Mouse (Mus musculus) hindbrain, embryonic 13.5 days (tissue): ENCODE results near the gene Nxf7. TPM values are rescaled to one million over a fixed set of nuclear protein-coding genes. Genes with fewer than 3 reads are reported as not detected.
"Not testable (repeated sequence)": the region's sequence is repeated elsewhere in the genome, so short reads cannot be mapped to it uniquely, and the experiment has no call there.

Experiments
- ATAC-seq: fragments of 200-750 bp; cut with Nextera tagmentation; 2 replicates; pipeline ENCODE4 v1.8.0; 2017; ENCODE audit warnings: moderate TSS enrichment; ENCODE audit not compliant: low FRiP score
- H3K27ac ChIP-seq: fragments of 300-500 bp; sonication (generic); 2 replicates; pipeline ENCODE4 v1.5.1; 2015; ENCODE audit warnings: inconsistent platforms, mild to moderate bottlenecking, moderate library complexity
- H3K27me3 ChIP-seq: fragments of 300-500 bp; sonication (generic); 2 replicates; pipeline ENCODE4 v1.6.1; 2015; ENCODE audit warnings: mild to moderate bottlenecking, inconsistent platforms
- H3K36me3 ChIP-seq: fragments of 300-500 bp; sonication (generic); 2 replicates; pipeline ENCODE4 v1.6.1; 2015; ENCODE audit warnings: mild to moderate bottlenecking, inconsistent platforms
- H3K4me1 ChIP-seq: fragments of 300-500 bp; sonication (generic); replicated peaks from 2 replicates; pipeline ENCODE4 v1.6.1; 2015; ENCODE audit warnings: inconsistent platforms
- H3K4me2 ChIP-seq: fragments of 300-500 bp; sonication (generic); 2 replicates; pipeline ENCODE4 v1.6.1; 2015; ENCODE audit warnings: inconsistent platforms, mild to moderate bottlenecking, moderate library complexity
- H3K4me3 ChIP-seq: fragments of 300-500 bp; sonication (generic); 2 replicates; pipeline ENCODE4 v1.5.1; 2015; ENCODE audit warnings: mild to moderate bottlenecking, inconsistent platforms
- H3K9ac ChIP-seq: fragments of 300-500 bp; sonication (generic); 2 replicates; pipeline ENCODE4 v1.6.1; 2015; ENCODE audit warnings: mild to moderate bottlenecking, inconsistent platforms
- H3K9me3 ChIP-seq: fragments of 300-500 bp; sonication (generic); 2 replicates; pipeline ENCODE4 v1.6.1; 2016; ENCODE audit warnings: inconsistent platforms
- WGBS: fragments of 180-500 bp; shearing (Covaris S2); methylation state at CpG from one replicate; pipeline ENCODE4 v1.1.7; 2015; 5-methylcytosine and 5-hydroxymethylcytosine counted together
- polyA plus RNA-seq: library from polyadenylated mRNA; unstranded; fragments of >200 nt; fragmentation: Nextera tagmentation; extraction: Ambion mirVana; gene quantifications from 2 replicates; pipeline ENCODE4 v1.2.1, GENCODE M21; 2015

Nxf7 gene
- polyA plus RNA-seq = not detected in 2 replicates

DNA sequence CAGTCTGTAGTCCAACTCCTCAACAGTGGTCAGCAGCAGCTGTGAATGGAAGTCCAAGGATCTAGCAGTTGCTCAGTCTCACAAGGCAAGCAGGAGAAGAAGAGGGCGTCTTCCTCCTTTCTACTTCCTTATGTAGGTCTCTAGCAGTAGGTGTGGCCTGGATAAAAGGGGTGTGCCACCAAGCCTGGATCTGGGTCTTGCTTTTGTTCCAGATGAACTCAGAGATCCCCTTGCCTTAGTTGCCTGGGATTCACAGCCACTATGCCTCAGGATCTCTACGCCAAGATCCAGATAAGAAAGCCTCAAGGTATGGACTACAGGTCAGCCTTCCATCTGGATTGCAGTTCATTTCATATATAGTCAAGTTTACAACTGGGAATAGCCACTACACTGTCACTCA lies at the start of gene Nxf7:
TSS of gene Nxf7 (minus strand) at position 101 of the 400 bp plus-strand sequence.
- ATAC-seq = no peak
- H3K4me3 ChIP-seq = no peak within 1 kb of the TSS
- no peak within 1 kb of the TSS for H3K4me2 ChIP-seq
- H3K4me1 ChIP-seq = no peaks in the 10 kb centered on the region
- H3K9ac ChIP-seq = no peak within 1 kb of the TSS
- H3K27me3 ChIP-seq = no peaks in the 10 kb centered on the region
- H3K36me3 ChIP-seq = no peaks in the 10 kb centered on the region
- no peak within 1 kb of the TSS for H3K27ac ChIP-seq
- 78% methylated on average over 2 of the region's 2 CpGs for WGBS
- no peaks in the 10 kb centered on the region for H3K9me3 ChIP-seq

GRCm38 (mm10) chrX:135627605-135628004 lies 29.0 kb upstream of the Nxf7 start, which contains the start of gene Prame:
Gene Prame (minus strand): TSS chrX:135627705.
- ATAC-seq = no peak
- Histone ChIP-seq H3K9me3 (no peaks in the 10 kb centered on the region), H3K27ac (no peak within 1 kb of the TSS), H3K9ac (no peak within 1 kb of the TSS), H3K4me1 (no peaks in the 10 kb centered on the region), H3K4me3 (no peak within 1 kb of the TSS), H3K27me3 (no peaks in the 10 kb centered on the region), H3K4me2 (no peak within 1 kb of the TSS), H3K36me3 (no peaks in the 10 kb centered on the region)
- 90% methylated on average over 11 of the region's 11 CpGs for WGBS

GRCm38 (mm10) chrX:135601298-135602029 lies 2.9 kb upstream of the Nxf7 start:
- not testable (repeated sequence) for H3K4me1 ChIP-seq, H3K36me3 ChIP-seq, H3K27me3 ChIP-seq, ATAC-seq, H3K27ac ChIP-seq, H3K9me3 ChIP-seq, H3K4me2 ChIP-seq, H3K9ac ChIP-seq, H3K4me3 ChIP-seq
- WGBS = 63% methylated on average over 3 of the region's 3 CpGs

DNA sequence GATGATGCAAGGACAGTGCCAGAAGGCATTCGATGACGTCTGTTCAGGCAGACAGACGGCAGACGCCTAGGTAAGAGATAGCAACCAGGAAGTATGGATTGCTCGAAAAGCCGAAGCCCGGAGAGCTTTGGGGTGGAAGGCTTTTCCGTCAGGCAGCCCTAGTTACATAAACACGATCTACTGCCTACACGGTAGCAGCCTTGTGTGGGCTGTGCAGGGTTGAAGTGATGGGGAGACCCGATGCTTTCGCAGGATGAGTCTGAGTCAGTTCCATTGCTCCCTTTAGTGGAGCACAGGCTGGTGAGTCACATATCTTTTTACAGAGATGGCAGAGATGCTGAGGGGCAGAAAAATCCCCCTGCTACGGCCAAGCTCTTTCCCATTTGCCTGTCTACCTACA lies 481 bp downstream of the Nxf7 start:
- Histone ChIP-seq H3K27me3 (no peaks in the 10 kb centered on the region), H3K9ac (no peak overlapping the region), H3K27ac (no peak overlapping the region), H3K36me3 (no peaks in the 10 kb centered on the region), H3K9me3 (no peaks in the 10 kb centered on the region), H3K4me2 (no peak overlapping the region), H3K4me3 (no peak overlapping the region), H3K4me1 (no peaks in the 10 kb centered on the region)
- 91% methylated on average over 13 of the region's 13 CpGs for WGBS
- no peak for ATAC-seq

- ATAC-seq = no peak
- H3K4me2 ChIP-seq = no peak overlapping the region
- no peak overlapping the region for H3K4me3 ChIP-seq
- H3K9ac ChIP-seq = no peak overlapping the region
- no peak overlapping the region for H3K27ac ChIP-seq
- H3K27me3 ChIP-seq = no peaks in the 10 kb centered on the region
- 91% methylated on average over 1 of the region's 1 CpGs for WGBS
- H3K4me1 ChIP-seq = no peaks in the 10 kb centered on the region
- no peaks in the 10 kb centered on the region for H3K36me3 ChIP-seq
- H3K9me3 ChIP-seq = no peaks in the 10 kb centered on the region
These were observed 22.2 kb downstream of the Nxf7 start for GRCm38 (mm10) chrX:135576412-135576811.

DNA sequence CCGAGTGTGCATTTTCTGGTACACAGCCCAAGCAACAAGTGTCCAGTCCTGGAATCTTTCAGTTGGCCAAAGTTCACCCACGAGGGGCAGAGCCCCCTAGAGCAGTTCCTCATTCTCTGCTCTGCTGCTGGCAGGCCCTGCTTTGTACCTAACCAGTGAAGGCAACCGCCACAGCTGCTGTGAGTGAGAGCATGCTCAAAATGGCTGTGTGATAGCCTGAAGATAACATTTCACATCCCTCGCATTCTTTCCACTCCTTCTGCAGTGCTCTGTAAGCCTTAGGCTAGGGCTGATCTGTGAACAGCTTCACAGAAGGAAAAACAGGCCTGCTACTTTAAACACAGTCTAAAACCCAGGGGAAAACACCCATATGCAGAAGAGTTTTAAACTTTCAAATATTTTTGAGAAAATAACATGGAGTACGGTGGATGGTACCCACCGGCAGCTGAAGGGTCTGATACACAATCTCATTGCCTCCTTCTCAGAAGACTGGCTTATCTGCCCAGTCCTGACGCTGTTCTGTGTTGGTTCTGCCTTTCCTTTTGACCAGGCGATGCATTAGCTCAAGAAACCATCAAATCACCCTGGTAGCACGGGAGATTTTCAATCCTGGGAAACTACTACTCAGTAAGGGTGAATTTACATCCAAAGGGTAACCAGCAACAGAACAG lies 23.5 kb downstream of the Nxf7 start:
- H3K9ac ChIP-seq, H3K36me3 ChIP-seq, H3K27me3 ChIP-seq, ATAC-seq, H3K4me1 ChIP-seq, H3K27ac ChIP-seq, H3K4me3 ChIP-seq, H3K9me3 ChIP-seq, H3K4me2 ChIP-seq: not testable (repeated sequence)
- 77% methylated on average over 9 of the region's 9 CpGs for WGBS

GRCm38 (mm10) chrX:135574261-135574957 lies 24.2 kb downstream of the Nxf7 start:
- H3K4me1 ChIP-seq, H3K4me3 ChIP-seq, H3K9me3 ChIP-seq, H3K4me2 ChIP-seq, H3K9ac ChIP-seq, ATAC-seq, H3K36me3 ChIP-seq, H3K27me3 ChIP-seq, H3K27ac ChIP-seq: not testable (repeated sequence)
- WGBS = 32% methylated on average over 8 of the region's 8 CpGs

GRCm38 (mm10) chrX:135569467-135569866 lies 29.1 kb downstream of the Nxf7 start:
- WGBS = 19% methylated on average over 2 of the region's 2 CpGs
- ATAC-seq = peak; percentile 80; the same call in 1 of the 2 replicates
- not testable (repeated sequence) for H3K4me2 ChIP-seq, H3K4me1 ChIP-seq, H3K36me3 ChIP-seq, H3K9me3 ChIP-seq, H3K9ac ChIP-seq, H3K27me3 ChIP-seq, H3K27ac ChIP-seq, H3K4me3 ChIP-seq

- not testable (repeated sequence) for ATAC-seq, H3K4me2 ChIP-seq, H3K4me1 ChIP-seq, H3K9ac ChIP-seq, H3K27ac ChIP-seq, H3K4me3 ChIP-seq, H3K36me3 ChIP-seq, H3K27me3 ChIP-seq, H3K9me3 ChIP-seq
- WGBS = 55% methylated on average over 4 of the region's 4 CpGs
These were observed 33.6 kb downstream of the Nxf7 start for GRCm38 (mm10) chrX:135564934-135565333.

DNA sequence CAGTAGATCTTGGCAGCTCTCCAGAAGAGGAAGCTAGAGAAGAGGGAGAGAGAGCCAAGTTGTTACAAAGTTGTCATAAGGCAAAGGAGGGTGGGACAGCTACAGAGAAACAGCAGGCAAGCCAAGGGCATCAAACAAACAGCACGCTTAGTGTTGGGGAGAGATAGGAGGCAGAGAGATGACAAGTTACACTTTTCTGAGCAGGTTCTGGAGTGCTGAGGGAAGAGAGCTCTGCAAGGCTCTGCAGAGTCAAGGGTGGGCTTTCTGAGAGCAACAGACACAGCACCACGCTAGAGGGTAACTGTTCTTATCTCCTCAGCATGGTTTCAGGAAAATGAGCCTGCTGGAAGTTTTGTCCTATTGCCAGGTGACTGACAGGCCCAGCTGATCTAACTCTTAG lies 35.7 kb downstream of the Nxf7 start:
- Histone ChIP-seq H3K4me2 (no peak overlapping the region), H3K4me1 (no peaks in the 10 kb centered on the region), H3K27me3 (no peaks in the 10 kb centered on the region), H3K9ac (no peak overlapping the region), H3K9me3 (no peaks in the 10 kb centered on the region), H3K4me3 (no peak overlapping the region), H3K36me3 (no peaks in the 10 kb centered on the region), H3K27ac (no peak overlapping the region)
- no peak for ATAC-seq
- 64% methylated on average over 2 of the region's 2 CpGs for WGBS

DNA sequence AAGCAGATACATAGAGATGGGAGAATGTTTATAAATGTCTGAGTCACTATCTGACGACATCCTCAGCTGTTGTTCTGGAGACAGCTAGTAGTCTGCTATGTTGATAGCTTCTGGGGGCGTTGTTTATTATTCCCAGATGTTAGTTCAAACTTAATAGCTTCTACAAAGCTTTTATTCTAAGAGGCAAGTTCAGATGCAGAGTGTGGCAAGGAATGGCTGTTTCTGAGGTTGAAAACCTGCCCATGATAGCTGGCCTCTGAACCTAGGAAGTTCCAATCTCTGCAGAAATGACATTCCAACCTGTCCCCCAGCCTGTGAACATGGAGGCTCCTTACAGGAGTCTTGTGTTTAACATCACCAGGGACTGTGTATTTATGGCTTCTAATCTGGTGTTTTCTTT lies 36.9 kb downstream of the Nxf7 start:
- H3K27ac ChIP-seq, H3K9me3 ChIP-seq, H3K27me3 ChIP-seq, H3K4me3 ChIP-seq, ATAC-seq, H3K4me1 ChIP-seq, H3K4me2 ChIP-seq, H3K9ac ChIP-seq, H3K36me3 ChIP-seq: not testable (repeated sequence)
- WGBS = 69% methylated on average over 2 of the region's 2 CpGs

- not testable (repeated sequence) for ATAC-seq
These were observed 37.6 kb downstream of the Nxf7 start for GRCm38 (mm10) chrX:135560933-135561332.

More at GRCm38 (mm10) chrX:135560933-135561332, 37.6 kb downstream of the Nxf7 start:
- H3K4me2 ChIP-seq, H3K36me3 ChIP-seq, H3K4me3 ChIP-seq, H3K27ac ChIP-seq, H3K4me1 ChIP-seq, H3K27me3 ChIP-seq, H3K9me3 ChIP-seq, H3K9ac ChIP-seq: not testable (repeated sequence)
- 32% methylated on average over 4 of the region's 4 CpGs for WGBS
